ENCODE assay signal across 15 mouse cellular contexts in the genomic region with DNA sequence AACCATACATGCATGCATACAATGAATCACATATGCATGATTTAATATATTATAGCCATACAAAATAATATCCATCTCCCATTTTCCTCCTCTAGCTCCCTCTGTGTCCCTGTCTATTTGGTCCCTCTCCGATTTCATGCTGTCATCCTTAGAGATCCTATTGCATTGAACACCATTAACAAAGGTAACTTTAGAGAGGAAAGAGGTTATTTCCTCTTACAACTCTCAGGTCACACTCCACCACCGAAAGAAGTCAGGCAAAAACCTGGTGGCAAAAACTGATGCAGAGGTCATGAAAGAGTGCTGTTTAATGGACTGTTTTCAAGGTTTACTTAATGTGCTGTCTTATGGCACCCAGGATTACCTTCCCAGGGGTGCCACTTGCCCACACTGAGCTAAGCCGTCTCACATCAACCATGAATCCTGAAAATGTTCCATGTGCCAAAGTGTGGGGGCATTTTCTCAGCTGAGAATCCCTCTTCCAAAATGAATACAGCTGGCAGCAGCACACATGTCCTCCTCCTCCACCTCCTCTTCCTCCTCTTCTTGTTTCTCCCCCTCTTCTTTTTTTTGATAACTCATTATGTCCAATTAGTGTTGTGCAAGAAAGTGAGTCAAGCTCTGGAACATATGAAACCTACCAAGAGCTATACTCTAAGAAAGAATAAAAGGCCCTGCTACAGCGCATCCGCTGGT.
"Had no signal": no experiment of that assay in that cellular context is flagged by ENCODE, and none has a peak within 500 bp of the region (broad histone marks: within the 10 kb centered on the region; RNA-seq: fewer than 3 reads in every experiment).

No protein-coding gene starts in this region.

- H3K27ac ChIP-seq: liver, embryonic 13.5 days; midbrain, embryonic 15.5 days; neural tube, embryonic 12.5 days; neural tube, embryonic 15.5 days; stomach, embryonic 15.5 days had no signal

- H3K4me2 ChIP-seq: liver, embryonic 13.5 days; midbrain, embryonic 11.5 days; midbrain, embryonic 15.5 days; neural tube, embryonic 12.5 days; neural tube, embryonic 15.5 days; stomach, embryonic 15.5 days had no signal

- H3K9me3 ChIP-seq: midbrain, embryonic 15.5 days; neural tube, embryonic 12.5 days; neural tube, embryonic 15.5 days; stomach, embryonic 15.5 days had no signal

- H3K9ac ChIP-seq: liver, embryonic 13.5 days; midbrain, embryonic 15.5 days; neural tube, embryonic 12.5 days; neural tube, embryonic 15.5 days; stomach, embryonic 15.5 days had no signal

- DNase-seq: kidney, postnatal 10 days; kidney, postnatal 36 days; liver, embryonic 13.5 days; lung, adult 2 months; lung, postnatal 14 days; lung, postnatal 4 days; spleen, adult 18-20 months; thymus, adult 18-20 months; thymus, postnatal 4 days had no signal

- ATAC-seq: intestine, postnatal 0 days; midbrain, embryonic 15.5 days had no signal

- H3K4me3 ChIP-seq: liver, embryonic 13.5 days; midbrain, embryonic 15.5 days; neural tube, embryonic 12.5 days; neural tube, embryonic 15.5 days; stomach, embryonic 15.5 days had no signal

- H3K36me3 ChIP-seq: liver, embryonic 13.5 days; midbrain, embryonic 15.5 days; neural tube, embryonic 12.5 days; neural tube, embryonic 15.5 days; stomach, embryonic 15.5 days had no signal

- H3K4me1 ChIP-seq: liver, embryonic 13.5 days; neural tube, embryonic 12.5 days; neural tube, embryonic 15.5 days; stomach, embryonic 15.5 days had no signal

- H3K27me3 ChIP-seq: liver, embryonic 13.5 days; midbrain, embryonic 15.5 days; neural tube, embryonic 12.5 days; neural tube, embryonic 15.5 days; stomach, embryonic 15.5 days had no signal
